Mouse (Mus musculus) bone marrow, adult 2 months (tissue): ENCODE results near the gene Fut11.

Experiments
- CTCF ChIP-seq: fragments of 200-500 bp; IDR thresholded peaks from 2 replicates; pipeline ENCODE4 v1.5.1; 2011; ENCODE audit warnings: low read length, control low read depth; ENCODE audit not compliant: control insufficient read depth, insufficient read depth
- POLR2A ChIP-seq: fragments of 200-500 bp; IDR thresholded peaks from 2 replicates; pipeline ENCODE4 v1.6.1; 2011; ENCODE audit warnings: low read depth, mild to moderate bottlenecking, control low read depth, low read length, borderline replicate concordance; ENCODE audit not compliant: control insufficient read depth

- TF ChIP-seq CTCF (no peak), POLR2A (no peak)
Measured at GRCm38 (mm10) chr14:20741301-20741700, 46.5 kb downstream of the Fut11 start.
